Mouse (Mus musculus): ENCODE measurements around the gene Nmnat2. TPM values are rescaled to one million over a fixed set of nuclear protein-coding genes. Genes with fewer than 3 reads are reported as not detected.

Nmnat2 gene
- polyA plus RNA-seq, 1 experiment from 2014 or later, result 70.6 TPM

DNA sequence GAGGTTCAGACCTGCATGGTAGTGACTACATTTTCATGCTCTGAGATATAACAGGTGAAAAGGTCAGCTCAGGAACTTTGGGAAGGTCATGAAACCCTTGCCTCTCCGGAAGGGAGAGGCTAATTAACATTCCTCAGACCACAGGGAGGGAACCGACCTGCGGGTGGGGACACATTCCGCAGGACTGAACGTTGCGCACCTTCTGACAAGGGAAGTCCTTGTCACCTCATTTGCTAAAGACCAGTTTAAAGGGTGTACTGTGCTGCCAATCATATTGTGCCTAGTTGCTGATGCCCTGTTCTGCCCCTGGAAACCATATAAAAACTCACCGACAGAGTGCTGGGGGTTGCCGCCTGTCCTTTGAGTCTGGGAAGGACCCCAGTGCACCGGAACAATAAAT lies 54.5 kb downstream of the Nmnat2 start:
- Histone ChIP-seq H3K27me3 (replicated peaks; ENCODE audit: control insufficient read depth, insufficient read depth, low read length) (no peaks in the 10 kb centered on the region), H3K9me3 (replicated peaks; ENCODE audit: control insufficient read depth, low read length) (no peaks in the 10 kb centered on the region), H3K4me1 (ENCODE audit: control insufficient read depth, insufficient read depth, low read length) (peaks cover 3% of the 10 kb centered on the region), H3K4me3 (ENCODE audit: low read depth, low read length) (no peak overlapping the region), H3K27ac (ENCODE audit: low read depth, low read length) (no peak overlapping the region), H3K36me3 (ENCODE audit: control insufficient read depth, insufficient read depth, low read length) (no peaks in the 10 kb centered on the region), H3K4me2 (ENCODE audit: low read length) (no peak overlapping the region), H3K9ac (ENCODE audit: low read length) (no peak overlapping the region)
- no peak for DNase-seq (ENCODE audit: low spot score)
- no peak for ATAC-seq
- 73% methylated on average over 9 of the region's 9 CpGs for WGBS

GRCm38 (mm10) chr1:153010353-153011351 lies 55.9 kb downstream of the Nmnat2 start:
- H3K27me3 ChIP-seq (replicated peaks; ENCODE audit: control insufficient read depth, insufficient read depth, low read length), result no peaks in the 10 kb centered on the region
- ATAC-seq (no peak), DNase-seq (ENCODE audit: low spot score) (no peak)
- no peaks in the 10 kb centered on the region for H3K9me3 ChIP-seq (replicated peaks; ENCODE audit: control insufficient read depth, low read length)
- no peak overlapping the region for H3K4me3 ChIP-seq (ENCODE audit: low read depth, low read length)
- 77% methylated on average over 13 of the region's 13 CpGs for WGBS
- no peaks in the 10 kb centered on the region for H3K36me3 ChIP-seq (ENCODE audit: control insufficient read depth, insufficient read depth, low read length)
- peaks cover 13% of the 10 kb centered on the region for H3K4me1 ChIP-seq (ENCODE audit: control insufficient read depth, insufficient read depth, low read length)
- no peak overlapping the region for H3K9ac ChIP-seq (ENCODE audit: low read length)
- H3K4me2 ChIP-seq (ENCODE audit: low read length), result no peak overlapping the region
- no peak overlapping the region for H3K27ac ChIP-seq (ENCODE audit: low read depth, low read length)

GRCm38 (mm10) chr1:153011544-153011943 lies 56.8 kb downstream of the Nmnat2 start:
- no peaks in the 10 kb centered on the region for H3K27me3 ChIP-seq (replicated peaks; ENCODE audit: control insufficient read depth, insufficient read depth, low read length)
- no peak overlapping the region for H3K4me3 ChIP-seq (ENCODE audit: low read depth, low read length)
- no peak overlapping the region for H3K4me2 ChIP-seq (ENCODE audit: low read length)
- DNase-seq (ENCODE audit: low spot score) (no peak), ATAC-seq (no peak)
- H3K9me3 ChIP-seq (replicated peaks; ENCODE audit: control insufficient read depth, low read length), result no peaks in the 10 kb centered on the region
- H3K36me3 ChIP-seq (ENCODE audit: control insufficient read depth, insufficient read depth, low read length), result no peaks in the 10 kb centered on the region
- WGBS, result 72% methylated on average over 6 of the region's 6 CpGs
- H3K4me1 ChIP-seq (ENCODE audit: control insufficient read depth, insufficient read depth, low read length), result peaks cover 17% of the 10 kb centered on the region
- H3K9ac ChIP-seq (ENCODE audit: low read length), result no peak overlapping the region
- H3K27ac ChIP-seq (ENCODE audit: low read depth, low read length), result no peak overlapping the region

DNA sequence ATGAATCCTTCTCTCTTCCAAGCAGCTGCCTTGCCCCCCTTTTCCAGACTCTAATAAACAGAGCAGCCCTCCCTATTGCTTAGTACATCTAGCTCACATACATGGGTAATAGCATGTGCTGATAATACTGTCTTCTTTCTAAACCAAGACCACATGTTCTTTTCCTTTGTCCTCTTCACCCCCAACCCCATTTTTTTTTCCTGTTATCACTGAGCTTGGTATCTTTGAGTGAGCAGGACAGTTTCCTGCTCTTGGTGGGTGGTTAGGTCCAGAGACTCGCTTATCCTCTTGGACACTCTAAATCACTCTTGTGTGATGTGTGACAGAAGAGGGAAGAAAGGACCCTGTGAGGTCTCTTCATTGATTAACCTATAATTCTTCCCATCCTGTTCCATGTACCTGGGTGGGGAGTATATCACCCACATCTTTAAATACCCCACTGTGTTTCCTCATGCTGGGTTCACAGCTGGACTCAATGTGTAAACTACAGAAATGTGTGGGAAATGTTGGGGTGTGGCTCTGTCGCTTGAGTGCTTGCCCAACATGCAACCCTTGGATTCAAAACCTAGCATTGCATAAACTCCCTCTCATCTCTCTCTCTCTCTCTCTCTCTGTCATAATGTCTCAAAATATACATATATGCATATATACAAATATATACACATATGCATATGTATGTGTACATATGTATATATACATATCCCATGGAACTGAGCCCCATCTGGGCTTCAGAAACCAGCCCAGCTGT lies 58.9 kb downstream of the Nmnat2 start:
- Histone ChIP-seq H3K4me3 (ENCODE audit: low read depth, low read length) (no peak overlapping the region), H3K27me3 (replicated peaks; ENCODE audit: control insufficient read depth, insufficient read depth, low read length) (no peaks in the 10 kb centered on the region), H3K36me3 (ENCODE audit: control insufficient read depth, insufficient read depth, low read length) (no peaks in the 10 kb centered on the region), H3K27ac (ENCODE audit: low read depth, low read length) (no peak overlapping the region), H3K4me1 (ENCODE audit: control insufficient read depth, insufficient read depth, low read length) (peaks cover 17% of the 10 kb centered on the region), H3K9ac (ENCODE audit: low read length) (no peak overlapping the region), H3K9me3 (replicated peaks; ENCODE audit: control insufficient read depth, low read length) (no peaks in the 10 kb centered on the region), H3K4me2 (ENCODE audit: low read length) (no peak overlapping the region)
- DNase-seq (ENCODE audit: low spot score) (no peak), ATAC-seq (no peak)
- 90% methylated on average over 2 of the region's 2 CpGs for WGBS

DNA sequence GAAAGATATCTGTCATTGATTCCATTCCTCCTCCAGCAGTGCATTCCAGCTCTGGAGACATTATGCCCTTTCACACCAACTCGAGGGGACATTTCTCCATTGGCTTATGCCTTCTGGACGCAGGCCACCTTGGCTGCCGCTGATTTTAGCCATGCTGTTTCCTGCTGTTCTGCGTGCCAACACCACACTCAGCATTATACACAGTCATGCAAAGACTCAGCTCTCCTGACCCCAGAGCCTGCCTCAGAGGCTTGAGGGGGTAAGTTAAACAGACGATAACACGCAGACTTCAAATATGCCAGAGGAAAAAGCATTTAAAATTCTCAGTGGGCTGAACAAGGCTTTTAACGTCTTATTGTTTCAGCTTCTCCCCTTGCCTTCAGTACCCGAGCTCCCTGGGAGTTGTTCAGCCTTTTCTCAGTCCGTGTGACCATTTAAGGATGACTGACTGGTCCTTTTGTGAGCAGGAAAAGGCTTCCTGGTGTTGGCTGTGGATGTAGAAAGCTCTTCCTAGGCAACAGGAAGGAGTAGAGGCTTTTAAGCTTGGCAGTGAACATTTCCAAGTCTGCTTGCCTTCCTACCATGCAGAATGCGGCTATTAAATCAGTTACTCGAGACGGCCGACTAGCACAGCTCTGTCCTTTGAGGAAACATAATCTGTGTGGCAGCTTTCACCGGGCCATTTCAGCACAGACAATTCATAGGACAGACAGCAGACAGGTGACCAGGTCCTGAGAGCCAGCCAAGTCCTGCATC lies 59.8 kb downstream of the Nmnat2 start:
- H3K27ac ChIP-seq (ENCODE audit: low read depth, low read length), result peak overlapping the region; percentile 40; the same call in 1 of the 2 replicates
- H3K9me3 ChIP-seq (replicated peaks; ENCODE audit: control insufficient read depth, low read length), result no peaks in the 10 kb centered on the region
- H3K4me3 ChIP-seq (ENCODE audit: low read depth, low read length), result no peak overlapping the region
- ATAC-seq (peak; percentile 36; the same call in 1 of the 2 replicates), DNase-seq (ENCODE audit: low spot score) (peak; percentile 70)
- no peak overlapping the region; the same call in 1 of the 2 replicates for H3K4me2 ChIP-seq (ENCODE audit: low read length)
- no peak overlapping the region for H3K9ac ChIP-seq (ENCODE audit: low read length)
- H3K27me3 ChIP-seq (replicated peaks; ENCODE audit: control insufficient read depth, insufficient read depth, low read length), result no peaks in the 10 kb centered on the region
- H3K4me1 ChIP-seq (ENCODE audit: control insufficient read depth, insufficient read depth, low read length), result peaks cover 17% of the 10 kb centered on the region
- 9% methylated on average over 14 of the region's 14 CpGs for WGBS
- no peaks in the 10 kb centered on the region for H3K36me3 ChIP-seq (ENCODE audit: control insufficient read depth, insufficient read depth, low read length)

DNA sequence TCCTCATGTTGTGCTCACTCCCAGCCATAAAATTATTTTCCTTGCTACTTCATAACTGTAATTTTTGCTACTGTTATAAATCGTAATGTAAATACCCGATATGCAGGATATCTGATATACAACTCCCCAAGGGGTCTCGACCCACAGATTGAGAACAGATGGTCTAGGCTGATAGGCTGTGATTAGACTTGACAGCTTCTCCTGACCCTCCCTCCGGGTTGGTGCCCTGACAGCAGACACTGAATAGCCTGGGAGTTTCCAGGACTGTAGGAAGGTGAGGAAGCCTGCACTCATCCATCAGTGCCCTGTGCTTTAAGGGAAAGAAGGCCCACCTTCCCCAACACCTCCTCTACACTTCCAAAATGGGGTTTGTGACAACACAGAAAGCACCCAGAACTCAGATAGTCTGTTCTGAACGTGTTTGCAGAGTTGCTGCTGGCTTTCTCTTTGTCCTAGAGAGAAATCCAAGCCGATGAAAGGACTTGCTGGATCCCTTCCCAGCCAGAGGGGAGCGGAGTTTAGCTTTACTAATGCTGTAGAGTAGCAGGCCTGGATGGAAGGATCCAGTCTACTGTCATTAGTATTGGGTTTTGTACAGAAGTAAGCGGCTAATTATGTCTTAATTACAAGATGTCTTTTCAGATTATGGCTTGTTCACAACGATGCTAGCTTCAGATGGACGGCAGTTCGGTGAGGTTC lies 61.8 kb downstream of the Nmnat2 start:
- DNase-seq (ENCODE audit: low spot score), result peak; percentile 70
- no peaks in the 10 kb centered on the region for H3K9me3 ChIP-seq (replicated peaks; ENCODE audit: control insufficient read depth, low read length)
- H3K36me3 ChIP-seq (ENCODE audit: control insufficient read depth, insufficient read depth, low read length), result no peaks in the 10 kb centered on the region
- no peaks in the 10 kb centered on the region for H3K27me3 ChIP-seq (replicated peaks; ENCODE audit: control insufficient read depth, insufficient read depth, low read length)
- no peak overlapping the region for H3K9ac ChIP-seq (ENCODE audit: low read length)
- H3K4me3 ChIP-seq (ENCODE audit: low read depth, low read length), result no peak overlapping the region
- H3K27ac ChIP-seq (ENCODE audit: low read depth, low read length), result no peak overlapping the region
- H3K4me2 ChIP-seq (ENCODE audit: low read length), result no peak overlapping the region
- ATAC-seq, result no peak
- WGBS, result 54% methylated on average over 11 of the region's 11 CpGs
- peaks cover 17% of the 10 kb centered on the region for H3K4me1 ChIP-seq (ENCODE audit: control insufficient read depth, insufficient read depth, low read length)

DNA sequence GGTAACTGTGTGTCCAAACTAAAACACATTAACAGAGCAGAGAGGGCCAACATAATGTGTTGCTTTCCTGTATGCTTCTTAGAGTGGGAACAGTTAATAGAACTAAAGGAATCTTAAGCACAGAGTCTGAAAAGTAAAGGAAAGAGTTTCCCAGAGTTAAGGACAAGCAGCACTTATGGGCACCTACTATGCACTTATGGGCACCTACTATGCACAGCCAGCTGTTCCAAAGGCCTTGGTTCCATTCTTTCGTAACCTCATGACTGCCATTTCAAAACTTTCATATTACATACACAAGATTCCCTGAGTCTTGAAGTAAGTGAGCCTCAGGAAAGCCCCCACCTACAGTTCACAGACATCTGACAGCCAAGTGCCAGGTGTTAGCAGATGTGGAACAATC lies 64.3 kb downstream of the Nmnat2 start:
- Histone ChIP-seq H3K36me3 (ENCODE audit: control insufficient read depth, insufficient read depth, low read length) (no peaks in the 10 kb centered on the region), H3K4me1 (ENCODE audit: control insufficient read depth, insufficient read depth, low read length) (peaks cover 16% of the 10 kb centered on the region), H3K4me3 (ENCODE audit: low read depth, low read length) (no peak overlapping the region), H3K9ac (ENCODE audit: low read length) (no peak overlapping the region), H3K27ac (ENCODE audit: low read depth, low read length) (no peak overlapping the region), H3K9me3 (replicated peaks; ENCODE audit: control insufficient read depth, low read length) (no peaks in the 10 kb centered on the region), H3K27me3 (replicated peaks; ENCODE audit: control insufficient read depth, insufficient read depth, low read length) (no peaks in the 10 kb centered on the region), H3K4me2 (ENCODE audit: low read length) (no peak overlapping the region)
- DNase-seq (ENCODE audit: low spot score) (no peak), ATAC-seq (no peak)
- 100% methylated on average over 1 of the region's 1 CpGs for WGBS

- no peak for DNase-seq (ENCODE audit: low spot score)
- Histone ChIP-seq H3K4me1 (ENCODE audit: control insufficient read depth, insufficient read depth, low read length) (peaks cover 11% of the 10 kb centered on the region; the same call in 1 of the 2 replicates), H3K9me3 (replicated peaks; ENCODE audit: control insufficient read depth, low read length) (no peaks in the 10 kb centered on the region), H3K36me3 (ENCODE audit: control insufficient read depth, insufficient read depth, low read length) (no peaks in the 10 kb centered on the region), H3K27ac (ENCODE audit: low read depth, low read length) (no peak overlapping the region), H3K4me3 (ENCODE audit: low read depth, low read length) (no peak overlapping the region), H3K9ac (ENCODE audit: low read length) (no peak overlapping the region), H3K27me3 (replicated peaks; ENCODE audit: control insufficient read depth, insufficient read depth, low read length) (no peaks in the 10 kb centered on the region), H3K4me2 (ENCODE audit: low read length) (no peak overlapping the region)
- no peak for ATAC-seq
- 79% methylated on average over 3 of the region's 3 CpGs for WGBS
These were observed 64.8 kb downstream of the Nmnat2 start for GRCm38 (mm10) chr1:153019623-153020022.

All from forebrain, embryonic 14.5 days (tissue).